Mouse (Mus musculus) frontal cortex, postnatal 10 days (tissue): Measurements from ENCODE around the gene Vstm4.

Experiments
- DNase-seq, 2 experiments: peaks; one replicate each; pipeline ENCODE4 v3.0.0; 2022; ENCODE audit warnings: low spot score in 2 of 2, mixed read lengths in 1 of 2

Vstm4 gene

GRCm38 (mm10) chr14:32947512-32947911 is 91.0 kb downstream of the Vstm4 start:
- peak; percentile 17 to 32 for DNase-seq

DNA sequence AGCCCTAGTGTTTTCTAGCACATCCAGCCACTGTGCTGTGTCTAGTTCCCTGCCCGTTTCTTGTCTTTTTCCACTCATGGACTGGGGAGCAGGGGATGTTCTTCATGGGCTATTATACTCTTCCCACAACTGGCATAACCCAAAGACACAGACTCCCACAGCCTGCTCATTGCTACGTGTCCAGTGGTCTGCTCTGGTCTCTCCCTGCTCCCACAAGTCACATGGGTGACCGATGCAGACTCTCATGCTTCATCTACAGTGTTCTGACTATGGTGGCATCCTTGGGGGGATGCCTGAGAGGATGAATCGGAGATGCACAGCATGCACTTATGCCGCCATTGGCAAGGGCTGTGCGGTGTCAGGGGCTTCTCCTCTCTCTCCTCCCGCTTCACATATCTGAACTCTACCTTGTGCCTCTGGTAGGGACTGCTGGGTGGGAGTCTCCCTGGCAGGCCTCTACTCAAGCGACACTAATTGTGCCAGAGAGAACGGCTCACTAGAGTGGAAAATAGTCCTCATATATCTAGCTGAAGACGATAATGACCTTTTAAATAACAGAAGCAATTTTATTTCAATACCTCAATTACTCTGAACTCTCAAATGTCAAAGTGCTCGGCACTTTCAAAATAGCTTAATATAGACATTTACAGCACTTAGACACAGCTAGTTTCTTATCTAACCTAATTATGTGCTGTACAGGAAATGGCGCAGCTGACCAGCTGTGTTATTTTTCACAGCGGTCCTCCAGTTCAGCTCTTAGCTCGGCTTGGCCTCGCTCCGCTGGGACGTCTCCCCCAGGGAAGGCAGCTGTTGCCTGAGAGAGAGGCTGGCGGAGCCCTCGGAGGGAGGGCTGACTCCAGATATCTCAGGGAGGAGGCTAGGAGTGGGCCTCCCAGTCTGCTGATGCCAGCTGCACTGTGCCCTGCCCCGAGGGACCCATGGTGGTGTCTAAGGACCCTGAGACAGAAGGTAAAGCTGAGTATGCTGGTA is 94.1 kb downstream of the Vstm4 start:
- DNase-seq = peak in 1 of 2 experiments; percentile 16

- no peak for DNase-seq
Measured at GRCm38 (mm10) chr14:32956486-32956885, 99.9 kb downstream of the Vstm4 start.

DNA sequence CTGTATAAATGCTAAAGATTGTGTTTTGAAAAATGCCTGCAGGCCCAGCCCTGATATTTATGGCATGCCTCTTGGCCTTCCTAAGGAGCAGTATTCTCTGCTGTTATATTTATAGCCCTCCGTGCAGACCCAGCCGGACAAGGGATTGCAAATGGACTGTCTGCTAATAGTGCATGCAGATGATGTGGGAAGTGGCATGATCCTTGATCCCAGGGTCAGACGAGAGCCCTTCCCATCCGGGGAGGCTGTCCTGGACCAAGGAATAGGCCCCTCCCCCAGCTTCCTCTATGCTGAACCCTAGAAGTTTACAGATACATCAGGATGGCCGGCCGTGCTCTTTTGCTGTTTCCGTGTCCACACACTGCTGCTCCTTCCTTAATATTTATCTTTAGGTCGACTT is 102.1 kb downstream of the Vstm4 start:
- no peak for DNase-seq

GRCm38 (mm10) chr14:32960481-32960880 is 103.9 kb downstream of the Vstm4 start:
- DNase-seq = peak; percentile 29 to 69

GRCm38 (mm10) chr14:32964742-32965141 is 108.2 kb downstream of the Vstm4 start:
- no peak for DNase-seq

GRCm38 (mm10) chr14:32970700-32971099 is 114.1 kb downstream of the Vstm4 start:
- DNase-seq = no peak

DNA sequence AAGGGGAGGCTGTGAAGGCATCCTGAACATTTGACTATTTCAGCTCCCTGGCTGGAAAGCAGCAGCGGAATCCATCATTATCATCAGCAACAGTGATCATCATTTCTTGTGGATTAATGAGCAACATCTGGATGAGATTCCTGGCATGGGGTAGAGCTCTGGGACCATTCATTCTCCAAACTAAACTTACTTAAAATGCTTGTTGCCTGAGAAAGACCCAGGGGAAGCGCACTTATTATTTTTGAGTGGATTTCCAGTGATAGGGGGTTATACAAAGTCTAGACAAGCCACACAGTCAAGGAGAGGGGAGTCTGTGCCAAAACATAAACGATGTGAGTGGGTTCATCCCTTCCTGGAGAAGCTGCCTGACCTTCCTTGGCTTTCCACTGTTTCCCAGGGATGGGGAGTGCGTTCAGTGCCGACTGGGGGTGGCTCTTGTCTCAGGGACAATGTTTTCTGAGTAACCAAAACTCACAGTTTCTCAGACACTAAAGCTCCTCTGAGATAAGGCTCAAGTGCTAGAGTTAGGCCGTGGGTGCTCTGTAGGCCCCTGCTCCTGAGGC is 127.7 kb downstream of the Vstm4 start:
- no peak for DNase-seq

- no peak for DNase-seq
Measured at GRCm38 (mm10) chr14:32986659-32987058, 130.1 kb downstream of the Vstm4 start.
